Mouse (Mus musculus) gastrocnemius, adult 2 months (tissue): ENCODE measurements at regions not wholly inside any gene's neighbourhood (a gene's known extent, or its start where the extent isn't known, plus 50 kb on each side); places are given as distances from the start of the nearest gene placed in this dataset.

ENCODE experiments used
- DNase-seq: peaks from one replicate; pipeline ENCODE4 v3.0.0; 2022
- H3K27ac ChIP-seq: fragments of 200-600 bp; 2 replicates; pipeline ENCODE4 v1.8.1; 2022; ENCODE audit warnings: mild to moderate bottlenecking
- H3K4me3 ChIP-seq: fragments of 200-600 bp; 2 replicates; pipeline ENCODE4 v1.8.1; 2022; ENCODE audit warnings: mild to moderate bottlenecking, moderate library complexity
- CTCF ChIP-seq: fragments of 200-600 bp; IDR thresholded peaks from 2 replicates; pipeline ENCODE4 v1.8.1; 2022; ENCODE audit warnings: antibody characterized with exemption, mild to moderate bottlenecking, moderate library complexity
- intact Hi-C: fragments of 180-260 bp; cut with DNase I; formaldehyde crosslinking; loops from one replicate; pipeline ENCODE4 v1.15.1; 2025

- Histone ChIP-seq H3K4me3 (no peak overlapping the region), H3K27ac (no peak overlapping the region)
- TF ChIP-seq CTCF, result no peak
- DNase-seq, result no peak
- intact Hi-C loops, result no loop called here
Observed at GRCm38 (mm10) chr10:67771796-67772195, 140.7 kb downstream of the Zfp365 start.

- H3K27ac ChIP-seq, result no peak overlapping the region
- intact Hi-C loops, result loop anchor here (2.0 to 10.0 kb wide), 2 partner anchors 89 to 451 kb away; no protein-coding TSS in a partner anchor
- DNase-seq, result peak; percentile 59
- peak; percentile 89 for TF ChIP-seq CTCF
- H3K4me3 ChIP-seq, result no peak overlapping the region
Observed at GRCm38 (mm10) chr10:67766099-67766498, 146.4 kb downstream of the Zfp365 start.

- Histone ChIP-seq H3K4me3 (no peak overlapping the region), H3K27ac (peak overlapping the region; percentile 53)
- DNase-seq, result peak; percentile 59
- intact Hi-C loops, result loop anchor here (10.0 kb wide), 1 partner anchor 94 kb away; no protein-coding TSS in a partner anchor
- TF ChIP-seq CTCF, result no peak
Observed at GRCm38 (mm10) chr10:67760424-67760823, 152.0 kb downstream of the Zfp365 start.

- no peak for DNase-seq
- intact Hi-C loops, result no loop called here
- H3K27ac ChIP-seq, result no peak overlapping the region
- TF ChIP-seq CTCF, result no peak
- no peak overlapping the region for H3K4me3 ChIP-seq
Observed at GRCm38 (mm10) chr10:67748121-67748520, 164.3 kb downstream of the Zfp365 start.

GRCm38 (mm10) chr10:67747461-67747860, 165.0 kb downstream of the Zfp365 start:
- Histone ChIP-seq H3K27ac (no peak overlapping the region), H3K4me3 (no peak overlapping the region)
- intact Hi-C loops, result no loop called here
- no peak for TF ChIP-seq CTCF
- no peak for DNase-seq

- H3K4me3 ChIP-seq, result no peak overlapping the region
- intact Hi-C loops, result no loop called here
- TF ChIP-seq CTCF, result no peak
- H3K27ac ChIP-seq, result no peak overlapping the region
- no peak for DNase-seq
Observed at GRCm38 (mm10) chr10:67746140-67746539, 166.3 kb downstream of the Zfp365 start.

GRCm38 (mm10) chr10:67743561-67743960, 168.9 kb downstream of the Zfp365 start:
- Histone ChIP-seq H3K27ac (no peak overlapping the region), H3K4me3 (no peak overlapping the region)
- intact Hi-C loops, result no loop called here
- DNase-seq, result peak; percentile 26
- no peak for TF ChIP-seq CTCF

GRCm38 (mm10) chr10:67742824-67743223, 169.6 kb downstream of the Zfp365 start:
- no peak for TF ChIP-seq CTCF
- intact Hi-C loops, result no loop called here
- no peak for DNase-seq
- Histone ChIP-seq H3K27ac (no peak overlapping the region; the same call in 1 of the 2 replicates), H3K4me3 (no peak overlapping the region)

- Histone ChIP-seq H3K27ac (peak overlapping the region; percentile 53; the same call in 1 of the 2 replicates), H3K4me3 (no peak overlapping the region)
- intact Hi-C loops, result no loop called here
- no peak for TF ChIP-seq CTCF
- peak; percentile 24 for DNase-seq
Observed at GRCm38 (mm10) chr10:67742305-67742704, 170.2 kb downstream of the Zfp365 start.

GRCm38 (mm10) chr10:67739199-67739598, 173.3 kb downstream of the Zfp365 start:
- no peak for TF ChIP-seq CTCF

GRCm38 (mm10) chr10:67736636-67737035, 175.8 kb downstream of the Zfp365 start:
- Histone ChIP-seq H3K4me3 (no peak overlapping the region), H3K27ac (no peak overlapping the region)
- intact Hi-C loops, result no loop called here
- DNase-seq, result no peak
- no peak for TF ChIP-seq CTCF

More at GRCm38 (mm10) chr10:67739199-67739598, 173.3 kb downstream of the Zfp365 start:
- Histone ChIP-seq H3K27ac (no peak overlapping the region), H3K4me3 (no peak overlapping the region)
- intact Hi-C loops, result no loop called here
- DNase-seq, result no peak

GRCm38 (mm10) chr10:67731577-67731976, 180.9 kb downstream of the Zfp365 start:
- no peak for TF ChIP-seq CTCF
- intact Hi-C loops, result no loop called here
- DNase-seq, result no peak
- H3K4me3 ChIP-seq, result no peak overlapping the region
- H3K27ac ChIP-seq, result no peak overlapping the region

- DNase-seq, result peak; percentile 62
- peak; percentile 80 for TF ChIP-seq CTCF
- no peak overlapping the region for H3K27ac ChIP-seq
- intact Hi-C loops, result loop anchor here (2.0 to 10.0 kb wide), 3 partner anchors 126 to 414 kb away; no protein-coding TSS in a partner anchor
- H3K4me3 ChIP-seq, result no peak overlapping the region
Observed at GRCm38 (mm10) chr10:67729271-67729670, 180.5 kb upstream of the Ado start.

GRCm38 (mm10) chr10:67727580-67727979, 178.8 kb upstream of the Ado start:
- H3K4me3 ChIP-seq, result no peak overlapping the region
- no peak for TF ChIP-seq CTCF
- no peak for DNase-seq
- H3K27ac ChIP-seq, result no peak overlapping the region
- intact Hi-C loops, result loop anchor here (10.0 kb wide), 1 partner anchor 127 kb away; no protein-coding TSS in a partner anchor
